Mouse (Mus musculus) lung, postnatal 0 days (tissue): ENCODE data around the gene Pom121l2.

Experiments used
- CTCF ChIP-seq: IDR thresholded peaks from 2 replicates; pipeline ENCODE4 v1.5.1; 2016; ENCODE audit warnings: antibody characterized with exemption, mild to moderate bottlenecking
- EP300 ChIP-seq: IDR thresholded peaks from 2 replicates; pipeline ENCODE4 v1.6.1; 2016; ENCODE audit warnings: antibody characterized with exemption, mild to moderate bottlenecking, control low read depth

GRCm38 (mm10) chr13:22005605-22006333 is 24.8 kb downstream of the Pom121l2 start:
- TF ChIP-seq CTCF (no peak; the same call in 1 of the 2 replicates), EP300 (no peak)
